Mouse (Mus musculus): ENCODE measurements around the gene Lipf. TPM values are rescaled to one million over a fixed set of nuclear protein-coding genes. Genes with fewer than 3 reads are reported as not detected.

Gene Lipf
- not detected in 2 replicates for polyA plus RNA-seq (2016; fragmentation: Nextera tagmentation; extraction: Ambion mirVana)

DNA sequence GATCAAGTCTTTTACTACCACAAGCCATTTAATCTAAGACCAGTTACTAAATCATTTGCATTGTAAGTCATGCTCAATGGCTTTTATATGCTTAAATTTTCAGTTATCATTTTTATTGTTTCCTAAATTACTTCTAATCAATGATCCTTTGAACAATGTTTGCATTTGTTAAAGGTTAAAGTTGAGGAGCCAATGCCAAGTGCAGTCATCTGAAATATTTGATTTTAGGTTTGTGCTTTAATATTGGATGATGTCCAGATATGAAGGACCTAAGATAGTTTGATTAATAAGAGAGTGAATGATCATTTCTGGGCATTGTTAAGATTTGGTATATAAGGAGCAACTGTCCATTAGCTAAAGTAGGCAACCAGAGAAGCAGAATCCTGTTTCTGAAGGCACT, at the start of gene Lipf:
Gene Lipf (plus strand): TSS at position 301 of the 400 bp plus-strand sequence.
- Histone ChIP-seq H3K9ac (no peak within 1 kb of the TSS), H3K9me3 (no peaks in the 10 kb centered on the region), H3K4me2 (replicated peaks) (no peak within 1 kb of the TSS), H3K27ac (no peak within 1 kb of the TSS), H3K4me3 (no peak within 1 kb of the TSS), H3K27me3 (no peaks in the 10 kb centered on the region), H3K4me1 (no peaks in the 10 kb centered on the region), H3K36me3 (no peaks in the 10 kb centered on the region)
- no peak for ATAC-seq (ENCODE audit: insufficient number of reproducible peaks, insufficient read depth, low FRiP score, low TSS enrichment)

DNA sequence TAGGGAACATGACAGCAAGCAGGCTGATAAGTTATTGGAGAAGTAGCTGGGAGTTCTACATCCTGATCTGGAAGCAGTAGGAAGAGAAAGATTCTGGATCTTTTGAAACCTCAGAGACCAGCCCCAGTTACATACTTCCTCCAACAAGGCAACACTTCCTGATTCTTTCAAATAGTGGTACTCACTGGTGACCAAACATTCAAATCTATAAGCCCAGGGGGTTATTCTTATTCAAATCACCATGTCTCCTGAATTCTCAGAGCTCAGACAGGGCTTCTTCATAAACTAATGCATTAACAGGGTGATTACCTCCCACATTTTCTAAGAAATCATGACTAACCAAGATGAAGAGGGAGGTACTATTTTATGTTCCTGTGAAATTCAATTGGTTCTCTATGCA, 36.9 kb upstream of the Lipf start:
- Histone ChIP-seq H3K4me2 (replicated peaks) (no peak overlapping the region), H3K27me3 (no peaks in the 10 kb centered on the region), H3K36me3 (no peaks in the 10 kb centered on the region), H3K4me1 (no peaks in the 10 kb centered on the region), H3K9ac (no peak overlapping the region), H3K27ac (no peak overlapping the region), H3K4me3 (no peak overlapping the region), H3K9me3 (no peaks in the 10 kb centered on the region)
- no peak for ATAC-seq (ENCODE audit: insufficient number of reproducible peaks, insufficient read depth, low FRiP score, low TSS enrichment)

DNA sequence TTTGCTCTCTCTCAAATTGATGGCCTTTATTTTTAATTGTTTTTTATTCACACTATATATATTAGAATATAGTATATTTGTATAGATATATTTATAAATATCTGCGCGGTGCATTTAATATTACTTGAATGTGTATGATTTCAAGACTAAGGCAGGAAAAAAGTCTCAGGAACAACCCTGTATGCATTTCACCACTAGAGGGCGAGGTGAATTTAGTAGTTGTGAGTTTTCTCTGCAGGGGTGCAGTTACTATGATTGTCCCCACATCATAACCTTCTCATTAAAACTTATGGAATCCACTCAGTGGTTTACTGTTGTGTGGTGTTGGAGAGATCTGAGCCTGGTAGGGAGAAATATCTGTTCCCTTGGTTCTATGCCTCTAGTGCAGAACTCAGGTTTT, 18.0 kb downstream of the Lipf start:
- H3K9ac ChIP-seq: no peak overlapping the region
- H3K36me3 ChIP-seq: no peaks in the 10 kb centered on the region
- no peaks in the 10 kb centered on the region for H3K4me1 ChIP-seq
- H3K27me3 ChIP-seq: no peaks in the 10 kb centered on the region
- H3K9me3 ChIP-seq: no peaks in the 10 kb centered on the region
- WGBS: 42% methylated on average over 3 of the region's 3 CpGs
- H3K4me3 ChIP-seq: no peak overlapping the region
- ATAC-seq (ENCODE audit: insufficient number of reproducible peaks, insufficient read depth, low FRiP score, low TSS enrichment): no peak
- no peak overlapping the region for H3K4me2 ChIP-seq (replicated peaks)
- H3K27ac ChIP-seq: no peak overlapping the region

DNA sequence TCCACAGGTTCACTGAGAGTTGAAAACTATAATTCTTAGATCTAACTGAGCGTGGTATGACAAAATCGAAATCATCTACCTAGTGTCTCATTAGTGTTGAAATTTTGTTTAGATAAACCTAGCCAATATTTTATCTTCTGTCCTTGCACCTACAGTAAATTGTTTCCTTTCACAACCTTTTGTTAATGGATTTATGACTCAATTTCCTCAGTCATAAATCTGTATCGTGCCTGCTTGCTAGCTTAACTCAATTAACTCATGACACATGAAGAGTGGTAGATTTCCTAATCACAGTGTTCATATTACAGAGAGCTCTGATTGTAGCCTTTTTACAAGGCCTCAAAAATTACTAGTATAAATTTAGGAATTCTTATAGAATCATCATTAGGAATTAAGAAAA, 22.1 kb downstream of the Lipf start:
- Histone ChIP-seq H3K4me2 (replicated peaks) (no peak overlapping the region), H3K4me1 (no peaks in the 10 kb centered on the region), H3K9ac (no peak overlapping the region), H3K4me3 (no peak overlapping the region), H3K27ac (no peak overlapping the region), H3K9me3 (no peaks in the 10 kb centered on the region), H3K36me3 (no peaks in the 10 kb centered on the region), H3K27me3 (no peaks in the 10 kb centered on the region)
- WGBS: 80% methylated on average over 3 of the region's 3 CpGs
- no peak for ATAC-seq (ENCODE audit: insufficient number of reproducible peaks, insufficient read depth, low FRiP score, low TSS enrichment)

DNA sequence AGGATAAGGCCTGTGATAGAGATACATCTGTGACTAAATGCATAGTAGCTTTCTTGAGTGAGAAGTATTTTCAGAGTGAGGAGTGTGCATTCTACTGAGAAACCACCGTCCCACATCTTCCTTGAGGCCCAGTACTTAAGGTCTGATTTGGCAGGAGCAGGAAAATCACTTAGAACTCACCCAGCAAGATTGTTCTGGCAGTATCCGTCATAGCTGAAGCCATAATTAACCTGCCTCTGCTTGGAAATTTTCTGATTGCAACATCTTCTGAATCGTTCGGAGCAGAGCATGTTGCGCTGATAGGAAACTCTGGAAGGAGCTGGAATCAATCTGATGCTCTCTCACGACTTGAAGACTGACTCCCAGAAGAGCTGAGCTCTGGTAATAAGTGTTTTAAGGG, 47.0 kb downstream of the Lipf start, which contains the start of gene Lipk:
Gene Lipk (plus strand): TSS at position 289 of the 400 bp plus-strand sequence.
- H3K4me1 ChIP-seq: no peaks in the 10 kb centered on the region
- H3K9ac ChIP-seq: no peak within 1 kb of the TSS
- 86% methylated on average over 6 of the region's 6 CpGs for WGBS
- no peak within 1 kb of the TSS for H3K27ac ChIP-seq
- no peaks in the 10 kb centered on the region for H3K27me3 ChIP-seq
- no peak within 1 kb of the TSS for H3K4me3 ChIP-seq
- no peak for ATAC-seq (ENCODE audit: insufficient number of reproducible peaks, insufficient read depth, low FRiP score, low TSS enrichment)
- no peak within 1 kb of the TSS for H3K4me2 ChIP-seq (replicated peaks)
- no peaks in the 10 kb centered on the region for H3K9me3 ChIP-seq
- no peaks in the 10 kb centered on the region for H3K36me3 ChIP-seq

DNA sequence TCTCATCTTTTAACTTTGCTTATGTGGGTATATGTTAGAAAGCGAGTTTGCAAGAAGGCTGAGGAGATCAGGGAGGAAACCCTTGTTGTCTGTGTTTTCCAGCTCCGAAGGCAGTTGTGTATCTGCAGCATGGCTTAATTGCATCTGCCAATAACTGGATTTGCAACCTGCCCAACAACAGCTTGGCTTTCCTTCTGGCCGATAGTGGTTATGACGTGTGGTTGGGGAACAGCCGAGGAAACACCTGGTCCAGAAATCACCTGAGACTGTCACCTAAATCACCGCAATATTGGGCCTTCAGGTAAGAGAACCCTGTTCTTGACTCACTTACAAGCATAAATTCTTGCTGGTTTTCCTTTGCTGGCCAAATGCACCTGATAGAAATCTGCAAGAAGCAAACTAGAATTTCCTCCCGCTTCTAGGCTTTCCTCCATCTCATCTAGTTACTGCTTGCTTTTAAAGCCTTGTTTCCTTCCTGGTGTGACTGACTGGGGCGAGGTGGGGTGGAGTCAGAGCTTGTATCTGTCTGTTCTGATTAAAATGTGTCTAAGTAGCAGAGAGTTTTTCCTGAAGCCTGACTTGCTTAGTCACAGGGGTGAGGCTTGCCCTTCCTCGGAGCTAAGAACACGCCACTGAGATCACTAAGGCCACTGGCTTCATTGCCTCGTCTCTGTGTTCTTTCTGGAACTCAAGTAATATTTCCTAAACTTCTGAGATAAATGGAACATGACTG, 60.6 kb downstream of the Lipf start:
- no peaks in the 10 kb centered on the region for H3K9me3 ChIP-seq
- no peak for ATAC-seq (ENCODE audit: insufficient number of reproducible peaks, insufficient read depth, low FRiP score, low TSS enrichment)
- H3K4me1 ChIP-seq: no peaks in the 10 kb centered on the region
- H3K9ac ChIP-seq: no peak overlapping the region
- WGBS: 86% methylated on average over 11 of the region's 11 CpGs
- no peak overlapping the region for H3K27ac ChIP-seq
- no peaks in the 10 kb centered on the region for H3K27me3 ChIP-seq
- H3K4me2 ChIP-seq (replicated peaks): no peak overlapping the region
- H3K36me3 ChIP-seq: no peaks in the 10 kb centered on the region
- H3K4me3 ChIP-seq: no peak overlapping the region

DNA sequence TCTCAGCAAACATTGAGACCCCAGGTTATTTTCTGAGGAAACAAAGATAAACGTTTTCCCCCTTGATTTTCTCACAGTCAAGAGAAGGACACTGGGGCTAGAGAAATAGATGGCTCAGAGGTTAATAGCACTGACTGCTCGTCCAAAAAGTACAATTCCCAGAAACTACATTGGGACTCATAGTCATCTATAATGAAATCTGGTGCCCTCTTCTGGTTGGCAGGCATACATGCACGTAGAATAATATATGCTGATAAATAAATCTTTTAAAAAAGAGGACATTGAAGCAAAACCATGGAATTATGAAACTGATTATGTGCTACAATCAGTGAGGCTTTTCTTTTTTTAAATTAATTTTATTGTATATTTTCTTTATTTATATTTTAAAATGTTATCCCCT, 61.8 kb downstream of the Lipf start:
- WGBS: 46% methylated on average over 3 of the region's 3 CpGs

More for the DNA sequence above, 61.8 kb downstream of the Lipf start:
- H3K4me2 ChIP-seq (replicated peaks): no peak overlapping the region
- H3K36me3 ChIP-seq: no peaks in the 10 kb centered on the region
- no peaks in the 10 kb centered on the region for H3K9me3 ChIP-seq
- no peak overlapping the region for H3K4me3 ChIP-seq
- ATAC-seq (ENCODE audit: insufficient number of reproducible peaks, insufficient read depth, low FRiP score, low TSS enrichment): no peak
- no peak overlapping the region for H3K27ac ChIP-seq
- no peaks in the 10 kb centered on the region for H3K27me3 ChIP-seq
- no peak overlapping the region for H3K9ac ChIP-seq
- no peaks in the 10 kb centered on the region for H3K4me1 ChIP-seq

Other genes starting within 250 kb of the Lipf start
- 0.31 and 0.39 TPM in 2 replicates for gene Lipo2, start 209.8 kb upstream of the Lipf start, polyA plus RNA-seq (2016; fragmentation: Nextera tagmentation; extraction: Ambion mirVana)
- 9.4 and 11.0 TPM in 2 replicates for gene Lipo3, start 199.2 kb upstream of the Lipf start, polyA plus RNA-seq (2016; fragmentation: Nextera tagmentation; extraction: Ambion mirVana)
- not detected in 2 replicates for gene Lipo1, start 173.7 kb upstream of the Lipf start, polyA plus RNA-seq (2016; fragmentation: Nextera tagmentation; extraction: Ambion mirVana)
- not detected in 2 replicates for gene Lipk, start 47.1 kb downstream of the Lipf start, polyA plus RNA-seq (2016; fragmentation: Nextera tagmentation; extraction: Ambion mirVana)
- not detected in 2 replicates for gene Lipn, start 106.2 kb downstream of the Lipf start, polyA plus RNA-seq (2016; fragmentation: Nextera tagmentation; extraction: Ambion mirVana)
- 0.23 and 0.29 TPM in 2 replicates for gene Lipm, start 139.7 kb downstream of the Lipf start, polyA plus RNA-seq (2016; fragmentation: Nextera tagmentation; extraction: Ambion mirVana)
- 0.37 and 0.42 TPM in 2 replicates for gene Ankrd22, start 204.9 kb downstream of the Lipf start, polyA plus RNA-seq (2016; fragmentation: Nextera tagmentation; extraction: Ambion mirVana)
- 8.0 and 8.5 TPM in 2 replicates for gene Stambpl1, start 231.0 kb downstream of the Lipf start, polyA plus RNA-seq (2016; fragmentation: Nextera tagmentation; extraction: Ambion mirVana)